Mouse (Mus musculus) skeletal muscle tissue, adult 2 months (tissue): ENCODE data around the gene Sumf2.
A peak's percentile ranks its signal among the peaks of the same experiment; 100 is the strongest.

ENCODE experiments used
- DNase-seq: peaks from one replicate; pipeline ENCODE4 v3.0.0-alpha.2; 2012; ENCODE audit warnings: low read depth, low spot score

The Sumf2 gene

DNA sequence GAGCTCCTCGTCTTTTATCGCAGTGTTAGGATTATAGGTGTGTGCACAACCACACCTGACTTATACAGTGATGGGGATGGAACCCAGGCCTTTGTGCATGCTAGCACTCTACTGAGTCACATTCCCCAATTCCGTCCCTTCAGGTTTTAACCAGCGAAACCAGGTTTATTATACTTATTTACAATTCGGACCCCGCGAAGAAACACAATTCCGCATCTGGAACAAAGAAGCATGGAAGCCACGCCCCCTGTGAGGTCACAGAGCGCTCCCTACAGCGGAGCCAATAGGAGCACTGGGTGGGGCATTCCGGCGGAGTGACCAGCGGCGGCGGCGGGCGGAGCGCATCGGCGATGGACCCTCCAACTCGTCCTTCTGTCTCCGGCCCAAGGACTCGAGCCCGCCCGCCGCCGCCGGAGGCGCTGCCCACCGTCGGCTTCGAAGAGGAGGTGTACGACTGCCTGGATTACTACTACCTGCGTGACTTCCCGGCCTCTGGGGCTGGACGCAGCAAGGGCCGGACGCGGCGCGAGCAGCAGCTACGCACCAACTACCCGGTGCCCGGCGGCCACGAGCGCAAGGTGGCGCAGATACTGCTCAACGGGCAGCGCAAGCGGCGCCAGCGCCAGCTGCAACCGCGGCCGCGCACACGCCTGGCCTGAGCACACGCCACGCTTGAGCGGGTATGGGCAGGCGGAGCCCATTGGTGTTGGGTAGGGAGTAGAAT lies 61.6 kb downstream of the Sumf2 start, which contains the start of gene Nupr1l:
Nupr1l (plus strand) TSS at position 299 of the 724 bp plus-strand sequence.
- peak; percentile 63 for DNase-seq

DNA sequence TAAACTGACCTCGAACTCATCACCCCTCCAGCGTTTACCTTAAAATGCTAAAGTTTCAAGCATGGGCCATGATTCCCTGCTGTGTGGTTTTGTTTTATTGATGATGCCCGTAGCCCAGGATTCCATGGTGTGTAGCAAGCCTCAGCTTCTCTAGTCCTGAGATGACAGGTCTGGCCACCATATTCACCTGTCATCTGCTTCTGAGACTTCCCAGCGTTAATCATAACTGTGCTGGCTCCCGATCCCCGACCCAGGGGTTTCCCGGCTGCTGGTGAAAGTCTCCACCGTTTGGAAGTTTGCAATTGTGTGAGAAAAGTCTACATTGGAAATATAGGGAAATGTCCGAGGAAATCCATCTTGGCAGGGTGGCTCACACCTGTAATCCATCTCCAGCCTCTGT lies 62.4 kb downstream of the Sumf2 start:
- no peak for DNase-seq

DNA sequence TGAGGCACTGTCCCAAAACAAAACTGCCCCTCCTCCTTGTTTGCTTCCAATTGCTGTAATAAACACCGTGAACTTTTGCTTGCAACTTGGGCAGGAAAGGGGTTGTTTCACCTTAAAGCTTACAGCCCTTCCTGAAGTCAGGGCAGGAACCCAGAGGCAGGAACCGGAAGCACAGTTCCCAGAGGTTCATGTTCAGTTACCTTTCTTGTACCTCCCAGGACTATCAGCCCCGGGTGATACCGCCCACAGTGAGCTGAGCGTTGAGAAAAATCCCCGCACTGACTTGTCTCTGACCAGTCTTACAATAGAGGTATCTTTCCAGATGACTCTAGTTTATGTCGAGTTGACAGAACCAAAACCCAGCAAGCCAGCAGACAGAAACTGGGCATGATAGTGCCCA lies 62.8 kb downstream of the Sumf2 start:
- DNase-seq: no peak
